Mouse (Mus musculus) erythroblast, embryonic 14.5 days (primary cell): ENCODE measurements around the gene Ppm1h. TPM values are rescaled to one million over a fixed set of nuclear protein-coding genes. Genes with fewer than 3 reads are reported as not detected.
A peak's percentile ranks its signal among the peaks of the same experiment; 100 is the strongest.

Source experiments
- H3K27me3 ChIP-seq: 2 replicates; pipeline ENCODE4 v1.6.1; 2012; ENCODE audit warnings: inconsistent platforms; ENCODE audit not compliant: control insufficient read depth
- H3K36me3 ChIP-seq: 2 replicates; pipeline ENCODE4 v1.6.1; 2012; ENCODE audit warnings: mild to moderate bottlenecking, inconsistent platforms; ENCODE audit not compliant: control insufficient read depth
- H3K4me1 ChIP-seq: 2 replicates; pipeline ENCODE4 v1.6.1; 2012; ENCODE audit warnings: inconsistent platforms; ENCODE audit not compliant: control insufficient read depth
- H3K4me3 ChIP-seq: replicated peaks from 2 replicates; pipeline ENCODE3; 2012; ENCODE audit warnings: moderate library complexity, mild to moderate bottlenecking, inconsistent platforms
- H3K9me3 ChIP-seq: 2 replicates; pipeline ENCODE4 v1.6.1; 2012; ENCODE audit warnings: low read length, inconsistent platforms, mixed read lengths; ENCODE audit not compliant: control insufficient read depth
- GATA1 ChIP-seq: IDR thresholded peaks from 2 replicates; pipeline ENCODE4 v1.6.1; 2012; ENCODE audit warnings: low read length, inconsistent platforms, mixed read lengths
- TAL1 ChIP-seq: IDR thresholded peaks from 3 replicates; pipeline ENCODE4 v1.6.1; 2012; ENCODE audit warnings: low read length, inconsistent platforms, mixed read lengths
- polyA plus RNA-seq: library from polyadenylated mRNA; stranded (reverse); fragments of >175 nt; gene quantifications from 2 replicates; pipeline ENCODE4 v1.2.3, GENCODE M21; 2012

The Ppm1h gene
- 0.09 TPM in 1 of 2 replicates, not detected in the other for polyA plus RNA-seq

DNA sequence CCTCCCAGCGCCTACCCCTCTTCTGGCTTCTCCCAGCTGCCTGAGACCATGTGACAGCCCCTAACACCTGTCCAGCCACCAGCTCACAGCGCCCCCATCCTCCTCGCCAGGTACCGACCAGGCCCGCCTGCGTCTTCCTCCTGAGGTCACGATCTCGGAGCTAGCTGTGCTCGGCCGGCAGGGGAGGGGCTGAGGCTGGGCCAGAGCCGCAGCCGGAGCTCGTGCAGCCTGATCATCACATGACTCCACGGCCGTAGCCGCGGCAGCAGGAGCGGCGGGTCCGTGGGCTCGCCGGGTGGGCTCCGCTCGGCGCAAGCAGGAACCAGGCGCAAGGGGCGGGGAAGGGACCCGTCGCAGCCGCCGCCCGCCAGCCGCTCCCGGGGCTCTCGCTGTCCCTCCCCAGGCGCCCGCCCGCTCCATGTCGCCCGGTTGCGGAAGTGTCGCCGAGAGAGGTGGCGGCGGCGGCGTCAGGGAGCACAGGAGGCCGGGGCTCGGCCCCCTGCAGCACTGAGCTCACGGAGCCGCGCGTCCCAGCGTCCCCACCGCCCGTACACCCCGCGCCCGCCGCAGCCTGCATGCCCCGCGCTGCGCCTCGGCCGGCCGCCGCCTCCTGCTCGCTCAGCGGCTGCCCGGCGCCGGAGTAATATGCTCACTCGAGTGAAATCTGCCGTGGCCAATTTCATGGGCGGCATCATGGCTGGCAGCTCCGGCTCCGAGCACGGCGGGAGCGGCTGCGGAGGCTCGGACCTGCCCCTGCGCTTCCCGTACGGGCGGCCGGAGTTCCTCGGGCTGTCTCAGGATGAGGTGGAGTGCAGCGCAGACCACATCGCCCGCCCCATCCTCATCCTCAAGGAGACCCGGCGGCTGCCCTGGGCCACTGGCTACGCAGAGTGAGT, at the start of gene Ppm1h:
Gene Ppm1h, plus strand, starts transcription at position 222 of the 896 bp plus-strand sequence.
- peaks cover 43% of the 10 kb centered on the region for H3K27me3 ChIP-seq
- no peaks in the 10 kb centered on the region for H3K4me1 ChIP-seq
- no peaks in the 10 kb centered on the region for H3K36me3 ChIP-seq
- TF ChIP-seq TAL1 (no peak), GATA1 (no peak)
- H3K9me3 ChIP-seq, result no peaks in the 10 kb centered on the region
- peak within 1 kb of the TSS; percentile 52 for H3K4me3 ChIP-seq

DNA sequence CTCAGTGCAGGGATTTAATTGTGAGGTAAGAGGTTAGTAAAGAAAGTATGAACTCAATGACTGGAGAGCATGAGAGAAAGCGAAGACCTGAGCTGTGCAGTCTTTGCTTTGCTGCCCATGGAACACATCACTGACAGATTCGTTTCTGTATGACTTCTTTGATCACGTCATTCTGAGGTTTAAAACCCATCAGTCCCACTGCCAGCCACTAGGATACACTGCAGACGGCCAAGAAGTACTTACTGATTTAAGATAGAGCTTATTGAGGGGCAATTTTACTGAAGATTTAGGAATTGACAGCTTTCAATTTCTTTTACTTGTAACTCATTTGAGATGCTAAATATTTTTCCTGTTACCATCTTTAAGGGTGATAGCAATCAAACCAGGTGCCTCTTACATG, 49.6 kb upstream of the Ppm1h start:
- H3K36me3 ChIP-seq, result no peaks in the 10 kb centered on the region
- H3K4me1 ChIP-seq, result no peaks in the 10 kb centered on the region
- H3K9me3 ChIP-seq, result peaks cover 8% of the 10 kb centered on the region; the same call in 1 of the 2 replicates
- H3K27me3 ChIP-seq, result no peaks in the 10 kb centered on the region
- TF ChIP-seq GATA1, result no peak
- TF ChIP-seq TAL1, result no peak
- H3K4me3 ChIP-seq, result no peak overlapping the region

DNA sequence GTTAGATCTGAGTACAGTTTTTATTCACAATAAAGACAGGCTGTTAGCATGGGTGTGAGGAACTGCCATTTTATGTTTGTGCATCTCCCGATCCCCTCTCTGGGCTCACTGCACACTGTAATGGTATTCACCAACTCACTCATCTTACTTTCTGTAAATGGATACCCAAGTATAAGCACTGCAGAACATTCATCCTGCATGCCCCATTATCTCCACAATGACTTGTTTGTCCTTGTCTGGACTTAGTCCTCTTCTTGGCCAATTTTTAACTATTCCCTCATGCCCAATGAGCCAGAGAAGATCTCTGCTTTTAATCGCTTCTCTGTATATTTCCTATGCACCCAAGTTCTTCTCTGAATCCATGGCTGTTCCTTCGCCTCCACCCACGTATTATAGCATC, 38.7 kb upstream of the Ppm1h start:
- Histone ChIP-seq H3K4me3 (no peak overlapping the region), H3K36me3 (no peaks in the 10 kb centered on the region), H3K4me1 (no peaks in the 10 kb centered on the region), H3K27me3 (no peaks in the 10 kb centered on the region), H3K9me3 (peaks cover 4% of the 10 kb centered on the region; the same call in 1 of the 2 replicates)
- no peak for TF ChIP-seq GATA1
- TF ChIP-seq TAL1, result no peak

DNA sequence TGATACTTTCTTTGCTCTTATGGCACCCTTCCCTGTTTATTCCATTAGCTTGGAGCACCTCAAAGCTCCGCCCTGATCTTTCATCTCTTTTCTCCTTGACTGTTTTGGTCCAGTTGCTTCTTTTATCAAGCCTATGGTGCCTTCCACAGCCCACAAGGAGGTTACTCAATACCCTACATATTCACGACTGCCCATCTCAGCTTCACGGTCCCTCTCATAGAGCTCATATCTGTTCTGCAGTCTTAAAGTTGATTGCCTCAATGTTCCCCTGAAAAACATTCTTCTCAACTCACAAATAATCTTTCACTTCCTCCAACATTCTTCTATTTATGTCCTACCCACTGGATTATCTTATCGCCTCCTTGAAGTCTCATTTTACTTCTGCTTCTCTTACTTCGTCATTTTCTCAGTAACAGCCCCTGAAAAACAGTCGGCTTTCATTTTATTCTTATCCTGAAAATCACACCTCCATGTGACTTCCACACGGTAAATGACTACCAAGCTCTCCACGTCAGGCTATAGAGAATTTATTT, 37.2 kb upstream of the Ppm1h start:
- TF ChIP-seq GATA1 (no peak), TAL1 (no peak)
- H3K27me3 ChIP-seq, result no peaks in the 10 kb centered on the region
- H3K36me3 ChIP-seq, result no peaks in the 10 kb centered on the region
- no peak overlapping the region for H3K4me3 ChIP-seq
- H3K4me1 ChIP-seq, result no peaks in the 10 kb centered on the region
- peaks cover 4% of the 10 kb centered on the region; the same call in 1 of the 2 replicates for H3K9me3 ChIP-seq

DNA sequence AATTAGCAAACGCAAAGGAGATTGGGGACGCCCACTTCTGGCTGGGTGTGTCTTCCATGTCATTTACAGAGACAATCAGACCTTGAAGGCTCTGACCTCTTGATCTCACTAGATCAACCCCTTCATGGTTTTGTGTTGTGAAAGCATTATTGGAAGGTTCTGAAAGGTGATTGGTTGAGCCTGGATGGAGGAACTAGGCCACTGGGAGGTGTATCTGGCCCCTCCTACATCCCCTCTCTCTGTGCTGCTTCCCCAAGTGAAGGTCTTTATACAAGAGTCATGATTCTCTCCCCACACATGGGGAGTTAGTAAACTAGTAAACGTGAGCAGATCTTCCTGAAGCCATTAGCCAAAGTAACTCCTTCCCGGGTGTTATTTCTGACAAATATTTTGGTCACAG, 36.4 kb upstream of the Ppm1h start:
- H3K9me3 ChIP-seq, result peaks cover 4% of the 10 kb centered on the region; the same call in 1 of the 2 replicates
- no peaks in the 10 kb centered on the region for H3K36me3 ChIP-seq
- H3K27me3 ChIP-seq, result no peaks in the 10 kb centered on the region
- H3K4me1 ChIP-seq, result no peaks in the 10 kb centered on the region
- H3K4me3 ChIP-seq, result no peak overlapping the region
- TF ChIP-seq GATA1 (no peak), TAL1 (no peak)

DNA sequence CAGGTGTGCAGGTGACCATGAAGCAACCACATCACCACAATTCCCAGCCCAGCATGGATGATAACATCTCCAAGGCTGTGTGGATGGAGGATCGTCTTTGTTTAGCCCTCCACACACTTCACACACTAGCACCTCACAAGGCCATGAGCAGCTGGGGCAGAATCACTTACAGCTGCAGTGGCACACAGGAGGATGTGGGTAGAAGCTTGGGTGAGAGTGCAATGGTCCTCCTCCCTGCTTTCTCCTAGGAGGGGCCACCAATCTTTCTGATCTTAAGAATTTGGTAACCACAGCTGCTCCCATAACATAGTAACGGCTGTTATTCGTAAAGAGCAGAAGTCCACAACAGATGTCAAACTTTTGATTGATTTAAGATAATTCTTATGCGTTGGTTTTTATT, 26.6 kb upstream of the Ppm1h start:
- Histone ChIP-seq H3K4me3 (no peak overlapping the region), H3K36me3 (no peaks in the 10 kb centered on the region), H3K9me3 (peaks cover 7% of the 10 kb centered on the region; the same call in 1 of the 2 replicates), H3K27me3 (no peaks in the 10 kb centered on the region), H3K4me1 (no peaks in the 10 kb centered on the region)
- no peak for TF ChIP-seq TAL1
- no peak for TF ChIP-seq GATA1

DNA sequence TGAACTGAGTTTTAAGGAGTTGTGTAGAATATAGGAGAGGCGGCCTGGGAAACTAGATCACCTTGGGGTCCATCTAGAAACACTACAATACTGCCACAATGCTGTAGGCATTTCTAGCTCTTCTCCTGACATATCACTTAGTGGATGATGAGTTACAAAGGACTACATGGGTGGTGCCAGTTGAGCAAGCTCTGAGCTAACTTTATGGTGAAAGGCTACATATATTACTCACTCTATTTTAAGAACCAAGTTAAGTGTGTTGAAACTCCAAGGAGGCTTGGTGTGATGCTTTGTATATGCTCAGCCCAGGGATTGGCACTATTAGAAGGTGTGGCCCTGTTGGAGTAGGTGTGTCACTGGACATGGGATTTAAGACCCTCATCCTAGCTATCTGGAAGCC, 26.0 kb upstream of the Ppm1h start:
- H3K27me3 ChIP-seq, result no peaks in the 10 kb centered on the region
- TF ChIP-seq GATA1, result no peak
- TF ChIP-seq TAL1, result no peak
- no peaks in the 10 kb centered on the region for H3K4me1 ChIP-seq
- H3K4me3 ChIP-seq, result no peak overlapping the region
- no peaks in the 10 kb centered on the region for H3K36me3 ChIP-seq
- H3K9me3 ChIP-seq, result peaks cover 7% of the 10 kb centered on the region; the same call in 1 of the 2 replicates

DNA sequence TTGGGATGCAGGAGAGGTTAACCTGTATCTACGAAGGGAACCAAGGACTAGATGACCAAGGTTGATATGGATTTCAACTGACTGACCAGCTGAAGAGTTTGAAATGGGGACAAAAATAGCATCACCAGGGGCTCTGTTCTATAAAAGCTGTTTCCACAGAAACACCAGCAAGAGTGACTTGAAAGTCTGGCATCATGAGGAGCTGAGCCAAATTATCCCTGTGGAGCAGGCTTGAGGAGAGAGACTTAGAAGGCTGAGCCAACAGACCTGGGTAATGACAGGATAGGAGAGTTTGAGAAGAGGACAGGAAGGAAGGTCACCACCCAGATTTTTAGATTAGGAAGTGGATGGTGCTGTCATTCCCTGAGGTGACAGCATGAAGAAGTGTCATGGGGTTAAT, 12.9 kb upstream of the Ppm1h start:
- Histone ChIP-seq H3K27me3 (no peaks in the 10 kb centered on the region), H3K4me1 (no peaks in the 10 kb centered on the region), H3K4me3 (no peak overlapping the region), H3K36me3 (no peaks in the 10 kb centered on the region), H3K9me3 (no peaks in the 10 kb centered on the region)
- TF ChIP-seq GATA1, result no peak
- TF ChIP-seq TAL1, result no peak

DNA sequence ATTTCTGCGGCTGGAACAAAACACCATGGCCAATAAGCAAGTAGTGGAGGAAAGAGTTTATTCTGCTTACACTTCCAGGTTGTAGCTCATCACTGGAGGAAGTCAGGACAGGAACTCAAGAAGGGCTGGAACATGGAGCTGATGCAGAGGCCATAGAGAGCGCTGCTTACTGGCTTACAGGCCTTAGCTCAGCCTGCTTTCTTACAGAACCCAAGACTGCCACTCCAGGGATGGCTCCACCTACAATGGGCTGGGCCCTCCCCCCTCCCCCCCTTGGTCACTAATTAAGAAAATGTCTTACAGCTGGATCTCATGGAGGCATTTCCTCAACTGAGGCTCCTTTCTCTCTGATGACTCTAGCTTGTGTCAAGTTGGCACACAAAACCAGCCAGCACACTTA, 7.3 kb upstream of the Ppm1h start:
- no peak overlapping the region for H3K4me3 ChIP-seq
- no peaks in the 10 kb centered on the region for H3K27me3 ChIP-seq
- no peaks in the 10 kb centered on the region for H3K36me3 ChIP-seq
- H3K9me3 ChIP-seq, result no peaks in the 10 kb centered on the region
- TF ChIP-seq TAL1, result no peak
- TF ChIP-seq GATA1, result no peak
- no peaks in the 10 kb centered on the region for H3K4me1 ChIP-seq
